Mouse (Mus musculus) MEL (cell line): Measurements from ENCODE around the gene Rpl5. TPM values are rescaled to one million over a fixed set of nuclear protein-coding genes. Genes with fewer than 3 reads are reported as not detected.

Source experiments
- DNase-seq: peaks from one replicate; pipeline ENCODE4 v3.0.0; 2011; ENCODE audit warnings: low read depth, low spot score
- H3K27ac ChIP-seq: 2 replicates; pipeline ENCODE4 v1.5.1; 2012; ENCODE audit warnings: low read depth, mild to moderate bottlenecking, control low read depth, low read length, moderate library complexity; ENCODE audit not compliant: control insufficient read depth
- H3K27me3 ChIP-seq, 2 experiments: fragments of 150-350 bp in 1 of 2; sonication (generic) in 1 of 2; 2 replicates each; pipeline ENCODE4 v1.6.1; 2012; ENCODE audit warnings: low read length in 2 of 2, mild to moderate bottlenecking in 2 of 2, improper control_type of control experiment in 1 of 2, moderate library complexity in 1 of 2; ENCODE audit not compliant: insufficient read depth in 2 of 2, control insufficient read depth in 1 of 2
- H3K36me3 ChIP-seq, 2 experiments: 2 replicates each; pipeline ENCODE4 v1.6.1; 2012 to 2014; ENCODE audit warnings: low read length in 2 of 2, improper control_type of control experiment in 1 of 2, inconsistent platforms in 1 of 2, mild to moderate bottlenecking in 1 of 2; ENCODE audit not compliant: insufficient read depth in 2 of 2, control insufficient read depth in 1 of 2
- H3K4me1 ChIP-seq, 2 experiments: fragments of 150-350 bp in 1 of 2; sonication (generic) in 1 of 2; 2 replicates each; pipeline ENCODE4 v1.6.1; 2012; ENCODE audit warnings: low read length in 2 of 2, improper control_type of control experiment in 1 of 2, mild to moderate bottlenecking in 1 of 2; ENCODE audit not compliant: insufficient read depth in 2 of 2, control insufficient read depth in 1 of 2
- H3K4me3 ChIP-seq, 2 experiments: fragments of 150-350 bp in 1 of 2; sonication (generic) in 1 of 2; 2 replicates each; pipeline ENCODE4 v1.5.1; 2012; ENCODE audit warnings: low read depth in 2 of 2, low read length in 2 of 2, mild to moderate bottlenecking in 2 of 2, moderate library complexity in 2 of 2, control low read depth in 1 of 2, improper control_type of control experiment in 1 of 2; ENCODE audit not compliant: control insufficient read depth in 1 of 2, insufficient read depth in 1 of 2
- H3K79me2 ChIP-seq: 2 replicates; pipeline ENCODE4 v1.6.1; 2012; ENCODE audit warnings: mild to moderate bottlenecking, low read length, moderate library complexity; ENCODE audit not compliant: control insufficient read depth, poor library complexity, insufficient read depth
- H3K9ac ChIP-seq: 2 replicates; pipeline ENCODE4 v1.6.1; 2012; ENCODE audit warnings: low read depth, mild to moderate bottlenecking, control low read depth, low read length, moderate library complexity; ENCODE audit not compliant: control insufficient read depth, poor library complexity, severe bottlenecking
- H3K9me3 ChIP-seq: fragments of 150-350 bp; sonication (generic); replicated peaks from 2 replicates; pipeline ENCODE4 v1.6.1; 2012; ENCODE audit warnings: mild to moderate bottlenecking, low read length, improper control_type of control experiment, moderate library complexity; ENCODE audit not compliant: insufficient read depth
- E2F4 ChIP-seq: IDR thresholded peaks from 2 replicates; pipeline ENCODE4 v1.6.1; 2011; ENCODE audit warnings: low read depth, low read length, improper control_type of control experiment, borderline replicate concordance
- EP300 ChIP-seq, 2 experiments: IDR thresholded peaks; 2 replicates each; pipeline ENCODE4 v1.6.1; 2011; ENCODE audit warnings: improper control_type of control experiment in 2 of 2, low read length in 2 of 2, low read depth in 1 of 2, mild to moderate bottlenecking in 1 of 2
- ETS1 ChIP-seq: IDR thresholded peaks from 2 replicates; pipeline ENCODE4 v1.6.1; 2012; ENCODE audit warnings: low read depth, mild to moderate bottlenecking, inconsistent platforms, low read length, improper control_type of control experiment, moderate library complexity
- GABPA ChIP-seq: IDR thresholded peaks from 2 replicates; pipeline ENCODE4 v1.6.1; 2012; ENCODE audit warnings: low read depth, mild to moderate bottlenecking, inconsistent platforms, low read length, improper control_type of control experiment, moderate library complexity
- GATA1 ChIP-seq: IDR thresholded peaks from 2 replicates; pipeline ENCODE4 v1.6.1; 2011; ENCODE audit warnings: low read depth, low read length, improper control_type of control experiment
- HCFC1 ChIP-seq: IDR thresholded peaks from 2 replicates; pipeline ENCODE4 v1.6.1; 2012; ENCODE audit warnings: low read depth, mild to moderate bottlenecking, inconsistent platforms, low read length, improper control_type of control experiment, moderate library complexity
- MAFK ChIP-seq: IDR thresholded peaks from 2 replicates; pipeline ENCODE4 v1.6.1; 2011; ENCODE audit warnings: low read depth, mild to moderate bottlenecking, low read length, improper control_type of control experiment, borderline replicate concordance
- MAZ ChIP-seq: IDR thresholded peaks from 2 replicates; pipeline ENCODE4 v1.6.1; 2012; ENCODE audit warnings: low read depth, mild to moderate bottlenecking, inconsistent platforms, low read length, improper control_type of control experiment
- MYC ChIP-seq: IDR thresholded peaks from 2 replicates; pipeline ENCODE4 v1.6.1; 2011; ENCODE audit warnings: low read depth, mild to moderate bottlenecking, low read length, improper control_type of control experiment, moderate library complexity
- NRF1 ChIP-seq: IDR thresholded peaks from 2 replicates; pipeline ENCODE4 v1.6.1; 2014; ENCODE audit warnings: low read depth, mild to moderate bottlenecking, inconsistent platforms, low read length, improper control_type of control experiment, moderate library complexity; ENCODE audit not compliant: poor library complexity, insufficient read depth, severe bottlenecking
- POLR2AphosphoS2 ChIP-seq: IDR thresholded peaks from 2 replicates; pipeline ENCODE4 v1.6.1; 2011; ENCODE audit warnings: low read length, improper control_type of control experiment
- RCOR1 ChIP-seq: IDR thresholded peaks from 2 replicates; pipeline ENCODE4 v1.6.1; 2012; ENCODE audit warnings: low read depth, mild to moderate bottlenecking, inconsistent platforms, low read length, improper control_type of control experiment
- SIN3A ChIP-seq: IDR thresholded peaks from 2 replicates; pipeline ENCODE4 v1.6.1; 2012; ENCODE audit warnings: low read length, improper control_type of control experiment, inconsistent platforms
- SMC3 ChIP-seq: IDR thresholded peaks from 2 replicates; pipeline ENCODE4 v1.6.1; 2011; ENCODE audit warnings: low read depth, low read length, improper control_type of control experiment
- TCF12 ChIP-seq: IDR thresholded peaks from 2 replicates; pipeline ENCODE4 v1.6.1; 2014; ENCODE audit warnings: low read depth, mild to moderate bottlenecking, inconsistent platforms, low read length, improper control_type of control experiment, moderate library complexity
- UBTF ChIP-seq: IDR thresholded peaks from 2 replicates; pipeline ENCODE4 v1.6.1; 2012; ENCODE audit warnings: low read depth, mild to moderate bottlenecking, inconsistent platforms, low read length, improper control_type of control experiment, moderate library complexity, borderline replicate concordance; ENCODE audit not compliant: insufficient read depth
- USF1 ChIP-seq: IDR thresholded peaks from 2 replicates; pipeline ENCODE4 v1.6.1; 2014; ENCODE audit warnings: low read depth, mild to moderate bottlenecking, inconsistent platforms, low read length, improper control_type of control experiment, moderate library complexity
- ZMIZ1 ChIP-seq: IDR thresholded peaks from 2 replicates; pipeline ENCODE4 v1.6.1; 2012; ENCODE audit warnings: low read depth, mild to moderate bottlenecking, inconsistent platforms, low read length, improper control_type of control experiment, moderate library complexity
- ZNF384 ChIP-seq: IDR thresholded peaks from 2 replicates; pipeline ENCODE4 v1.6.1; 2012; ENCODE audit warnings: low read depth, mild to moderate bottlenecking, inconsistent platforms, low read length, improper control_type of control experiment
- polyA plus RNA-seq, 2 experiments: library from polyadenylated mRNA; stranded (reverse) in 1 of 2; unstranded in 1 of 2; fragments of >175 nt in 1 of 2; fragments of >200 nt in 1 of 2; gene quantifications; 2 replicates each; pipeline versions ENCODE4 v1.2.1 to v1.2.4; 2012; ENCODE audit warnings: low replicate concordance in 2 of 2, low read depth in 1 of 2; ENCODE audit not compliant: insufficient read length in 2 of 2, insufficient read depth in 1 of 2, missing spikeins in 1 of 2
- total RNA-seq: library from RNA; depleted of rRNA; stranded (reverse); fragments of 300-350 nt; gene quantifications from 2 replicates; pipeline ENCODE4 v1.2.3, GENCODE M21; 2012

Gene Rpl5
- total and polyA plus RNA-seq, 3 experiments = 43.2 to 533 TPM; not detected in 1

- TF ChIP-seq MYC (no peak), NRF1 (peak; percentile 79)
- TF ChIP-seq, all 39 proteins: peak for 12
Observed at GRCm38 (mm10) chr5:107868905-107869424, 31.3 kb upstream of the Rpl5 start (continued).

GRCm38 (mm10) chr5:107869701-107870100 lies 30.6 kb upstream of the Rpl5 start:
- Histone ChIP-seq H3K9ac (no peak overlapping the region), H3K27me3 (no peaks in the 10 kb centered on the region), H3K36me3 (peaks cover 0 to 46% of the 10 kb centered on the region in 2 experiments; a peak in 2 of 4 replicates), H3K4me3 (no peak overlapping the region), H3K4me1 (peaks cover 9 to 28% of the 10 kb centered on the region in 2 experiments), H3K27ac (peak overlapping the region; percentile 63), H3K9me3 (no peaks in the 10 kb centered on the region), H3K79me2 (peaks cover 10% of the 10 kb centered on the region)
- no peak for TF ChIP-seq E2F4
- no peak for TF ChIP-seq ZMIZ1
- TF ChIP-seq GABPA = no peak
- no peak for TF ChIP-seq POLR2AphosphoS2
- TF ChIP-seq SMC3 = no peak
- TF ChIP-seq GATA1 = peak; percentile 64; the same call in 1 of the 2 replicates
- peak; percentile 43; the same call in 1 of the 2 replicates for TF ChIP-seq ETS1
- no peak for TF ChIP-seq MYC
- no peak for TF ChIP-seq HCFC1
- peak; percentile 75 for TF ChIP-seq RCOR1
- peak; percentile 23; the same call in 1 of the 2 replicates for TF ChIP-seq TCF12
- no peak for TF ChIP-seq UBTF
- no peak for TF ChIP-seq USF1
- TF ChIP-seq EP300 (IDR thresholded peaks at IDR 0.05; ENCODE audit: low read depth in 1 of 2, low read length in 2 of 2) = peak; percentile 27 to 63; a peak in 1 of 4 replicates
- TF ChIP-seq ZNF384 = peak; percentile 83
- no peak for TF ChIP-seq MAFK
- no peak for TF ChIP-seq MAZ
- 0 out of 2 replicates have a peak, but pooled peaks have one; percentile 30 for TF ChIP-seq SIN3A
- peak; percentile 55 for DNase-seq
